Mouse (Mus musculus): ENCODE data around the gene Fadd.

DNA sequence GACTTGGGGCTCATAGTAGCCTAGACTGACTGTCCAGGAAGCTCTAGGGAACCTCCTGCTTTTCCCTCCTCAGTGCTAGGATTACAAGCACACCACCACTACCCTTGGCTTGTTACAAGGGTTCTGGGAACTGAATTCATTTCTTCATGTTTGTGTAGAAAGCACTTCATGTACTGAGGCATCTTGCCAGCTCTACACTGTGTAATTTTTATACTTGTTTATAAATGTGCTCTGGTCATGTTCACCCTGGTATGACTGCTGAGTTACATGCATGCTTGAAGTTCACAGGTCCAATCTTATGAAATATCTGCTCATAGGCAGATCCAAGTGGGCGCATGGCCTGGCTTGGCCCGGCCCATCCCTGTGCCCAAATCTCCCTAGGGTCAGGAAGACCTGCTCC lies 22.0 kb upstream of the Fadd start:
- TF ChIP-seq USF1 (IDR thresholded peaks at IDR 0.05; ENCODE audit: low read depth) (no peak), CTCF (IDR thresholded peaks at IDR 0.05; ENCODE audit: control insufficient read depth, insufficient read depth, insufficient read length) (no peak), FOSL1 (IDR thresholded peaks at IDR 0.05; ENCODE audit: insufficient read depth, low read length, poor library complexity, severe bottlenecking) (no peak), MYOG (IDR thresholded peaks at IDR 0.05; ENCODE audit: control insufficient read depth, extremely low read depth, insufficient read length) (no peak)
